Mouse (Mus musculus): ENCODE measurements around the gene Slc36a3.
A peak's percentile ranks its signal among the peaks of the same experiment; 100 is the strongest.

The Slc36a3 gene

DNA sequence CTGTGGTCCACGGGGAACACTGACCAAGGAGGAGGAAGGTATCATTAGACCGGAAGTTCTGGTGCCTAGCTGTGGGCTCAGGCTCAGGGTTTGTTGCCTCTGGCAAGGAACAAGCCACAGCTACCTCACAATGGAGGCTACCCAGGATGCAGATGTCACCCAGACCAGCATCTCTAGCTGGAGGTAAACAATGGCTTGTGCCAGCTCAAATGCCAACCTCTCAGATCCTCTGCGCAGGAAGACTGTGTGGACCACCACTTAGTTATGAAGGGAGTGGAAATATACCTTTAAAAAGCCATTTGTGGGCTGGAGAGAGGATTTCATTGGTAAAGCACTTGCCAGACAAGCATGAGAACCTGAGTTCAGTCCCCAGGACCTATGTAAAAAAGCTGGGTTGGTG, at the start of gene Slc36a3:
Slc36a3 (minus strand) TSS at position 101 of the 400 bp plus-strand sequence.
- no peak for DNase-seq (ENCODE audit: low spot score in 2 of 2)

DNA sequence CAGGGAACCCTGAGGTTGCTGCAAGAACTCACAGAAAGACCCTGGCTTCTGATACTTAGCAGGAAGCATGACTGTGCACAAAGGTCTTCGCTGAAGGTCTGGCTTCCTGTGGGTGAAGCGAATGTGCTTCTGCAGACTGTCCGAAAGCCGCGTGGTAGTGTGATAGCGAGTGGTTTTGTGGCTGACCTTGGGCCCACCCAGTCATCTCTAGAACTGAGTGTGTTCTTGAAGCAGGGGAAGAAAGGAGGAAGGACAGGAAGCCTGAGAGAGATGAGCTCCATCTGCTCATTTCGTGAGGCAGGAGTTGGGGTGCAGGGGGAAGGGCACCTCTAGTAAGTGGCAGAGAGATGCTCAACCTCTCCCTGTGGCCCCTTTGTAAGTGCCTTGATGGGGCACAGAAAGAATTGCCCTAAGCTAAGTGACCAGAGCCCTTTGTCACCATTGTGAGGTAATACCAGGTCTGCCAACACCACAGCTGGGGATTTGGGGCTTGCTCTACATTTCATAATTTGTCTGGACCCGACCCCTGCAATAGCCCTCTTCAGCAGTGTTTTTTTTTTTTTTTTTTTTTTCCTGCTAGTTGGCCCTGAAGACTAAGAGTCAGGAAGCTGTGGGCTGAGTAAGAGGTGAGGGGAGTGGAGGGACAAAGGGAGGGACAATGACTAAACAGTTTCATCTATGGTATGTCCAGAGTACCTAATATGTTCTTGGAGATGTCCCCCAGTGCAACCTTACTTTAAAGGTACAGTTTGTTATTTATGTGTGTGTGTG, 46.4 kb upstream of the Slc36a3 start:
- no peak for DNase-seq (ENCODE audit: low spot score in 2 of 2)

GRCm38 (mm10) chr11:55197086-55197485, 45.6 kb upstream of the Slc36a3 start:
- no peak for DNase-seq (ENCODE audit: low spot score in 2 of 2)

DNA sequence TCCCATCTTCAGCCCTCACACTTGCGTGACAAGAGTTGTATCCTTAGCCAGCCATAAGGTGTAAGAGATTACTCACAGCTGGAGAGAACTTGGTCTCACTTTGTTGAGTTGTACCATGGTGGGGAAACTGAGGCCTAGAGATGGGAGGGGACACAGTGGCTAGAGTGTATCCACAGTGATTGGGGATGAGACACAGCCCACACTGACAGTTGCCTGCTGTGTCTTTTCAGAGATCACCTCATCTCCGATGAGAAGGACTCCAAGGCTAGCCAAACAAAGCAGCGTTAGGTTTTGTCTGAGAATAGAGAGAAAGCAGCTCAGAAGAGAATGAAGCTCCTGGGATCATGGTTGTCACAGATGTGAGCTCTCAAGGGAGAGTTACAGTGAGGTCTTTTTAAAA, 38.7 kb upstream of the Slc36a3 start:
- no peak for DNase-seq (ENCODE audit: low spot score in 2 of 2)

DNA sequence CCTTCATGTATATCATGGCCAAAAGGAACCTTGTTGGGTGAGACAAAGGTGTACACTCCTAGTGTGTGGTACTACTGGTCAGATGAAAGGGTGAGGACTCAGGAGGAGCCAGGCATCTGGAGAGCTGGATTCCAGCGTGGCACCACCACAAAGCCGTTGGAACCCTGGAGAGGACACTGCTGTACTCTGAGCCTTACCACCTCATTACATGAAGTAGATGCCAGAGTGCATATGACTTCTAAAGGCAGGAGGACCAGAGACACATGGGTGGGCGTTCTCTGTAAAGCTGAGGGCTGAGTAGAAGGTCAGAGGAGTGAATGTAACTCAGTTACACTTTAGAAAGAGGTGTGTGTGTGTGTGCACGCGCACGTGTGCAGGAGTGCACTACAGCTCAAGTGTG, 36.3 kb upstream of the Slc36a3 start:
- no peak for DNase-seq (ENCODE audit: low spot score in 2 of 2)

DNA sequence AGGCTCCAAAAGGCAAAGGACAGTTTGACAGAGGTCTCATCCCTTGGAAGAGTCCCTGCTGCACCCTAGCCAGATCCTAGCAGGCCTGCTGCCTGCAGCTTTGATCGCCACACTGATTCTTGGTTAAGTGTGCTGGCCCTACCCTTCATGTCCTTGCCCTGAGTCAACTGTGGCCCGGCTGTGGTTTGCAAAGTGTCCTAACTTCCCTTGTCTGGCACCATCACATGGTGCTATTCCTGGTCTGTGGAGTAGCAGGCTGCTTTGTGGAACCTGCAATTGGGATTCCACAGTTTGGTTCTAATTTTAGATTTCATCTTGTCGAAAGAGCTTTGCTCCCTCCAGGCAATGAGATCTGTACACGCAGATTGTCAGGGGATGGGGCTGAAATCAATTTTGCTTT, 35.8 kb upstream of the Slc36a3 start:
- DNase-seq (ENCODE audit: low spot score in 2 of 2): no peak

GRCm38 (mm10) chr11:55184733-55185291, 33.3 kb upstream of the Slc36a3 start, which contains the start of gene Slc36a2:
Slc36a2 (minus strand) TSS chr11:55185077.
- DNase-seq (ENCODE audit: low spot score in 2 of 2): no peak

- no peak for DNase-seq (ENCODE audit: low spot score in 2 of 2)
These were observed 32.7 kb upstream of the Slc36a3 start for GRCm38 (mm10) chr11:55184246-55184645.

DNA sequence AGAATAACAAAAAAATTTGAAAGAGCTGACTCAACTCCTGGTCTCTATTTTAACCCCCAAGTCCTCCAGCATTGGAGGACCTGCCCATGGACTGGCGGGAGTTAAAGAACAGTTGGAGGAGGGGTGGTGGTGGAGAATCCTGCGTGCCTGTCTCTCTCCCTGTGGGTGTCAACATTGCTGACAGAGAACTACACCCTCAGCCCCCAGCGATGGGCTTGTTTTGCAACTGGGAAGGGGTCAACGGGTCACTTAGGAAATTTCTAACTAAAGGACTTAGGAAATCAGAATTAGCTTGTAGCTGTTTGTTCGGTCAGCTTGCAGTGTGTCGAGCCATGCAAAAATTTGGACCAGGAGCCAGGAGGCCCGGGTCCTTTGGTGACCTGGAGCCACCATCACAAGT, 31.6 kb upstream of the Slc36a3 start:
- DNase-seq (ENCODE audit: low spot score in 2 of 2): no peak

DNA sequence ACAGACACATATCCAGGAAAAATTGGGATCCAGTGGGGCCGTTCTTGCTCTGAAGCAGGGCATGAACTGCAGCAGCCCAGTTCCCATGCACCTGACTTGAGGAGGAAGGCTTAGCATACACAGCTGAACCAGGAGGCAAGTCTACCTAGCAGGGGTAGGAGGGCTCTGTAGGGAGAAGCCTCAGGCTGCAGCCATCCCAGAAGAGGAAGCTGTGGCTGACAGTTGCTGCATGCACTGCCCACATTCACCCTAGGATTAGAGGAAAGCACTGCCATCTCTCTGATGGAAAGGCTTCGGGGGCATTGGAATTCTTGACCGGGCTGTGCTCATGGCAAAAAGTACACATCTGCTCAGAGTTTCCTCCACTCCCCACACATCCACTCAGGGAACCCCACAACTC, 28.3 kb upstream of the Slc36a3 start:
- DNase-seq (ENCODE audit: low spot score in 2 of 2): no peak

DNA sequence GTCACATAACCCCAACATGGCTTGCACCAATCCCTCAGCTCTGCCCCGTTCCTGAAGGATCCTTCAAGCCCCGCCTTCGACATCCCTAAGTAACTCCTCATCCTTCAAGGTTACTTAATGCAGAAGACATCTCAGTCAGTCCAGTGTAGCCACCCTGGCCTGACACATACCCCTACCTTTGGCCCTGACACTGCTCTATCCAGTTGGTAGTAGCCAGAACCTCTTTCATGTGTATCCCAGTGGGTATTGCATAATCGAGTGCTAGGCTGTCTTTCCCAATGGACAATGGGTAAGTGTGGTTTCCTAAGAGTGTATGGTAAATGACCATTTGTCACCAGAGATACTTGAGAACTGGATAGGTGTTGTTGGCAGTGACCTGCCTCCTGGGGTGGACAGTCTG, 27.3 kb upstream of the Slc36a3 start:
- no peak for DNase-seq (ENCODE audit: low spot score in 2 of 2)

DNA sequence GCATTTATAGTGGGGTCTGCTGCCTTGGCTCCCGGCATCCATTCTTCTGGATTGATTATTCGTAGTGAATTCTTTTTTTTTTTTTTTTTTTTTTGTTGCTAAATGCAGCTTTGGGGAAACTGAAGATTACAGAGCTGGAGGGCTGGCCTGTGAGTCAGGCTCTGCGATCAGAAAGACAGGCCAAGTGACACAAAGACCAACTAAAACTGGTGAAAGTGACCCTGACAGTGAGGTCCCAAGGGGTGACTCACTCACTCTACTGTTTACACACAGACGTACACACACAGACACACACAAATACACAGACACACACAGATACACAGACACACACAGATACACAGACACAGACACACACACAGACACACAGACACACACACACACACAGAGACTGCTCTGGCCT, 19.0 kb upstream of the Slc36a3 start:
- no peak for DNase-seq (ENCODE audit: low spot score in 2 of 2)

- DNase-seq (ENCODE audit: low spot score in 2 of 2): no peak
These were observed 17.4 kb upstream of the Slc36a3 start for GRCm38 (mm10) chr11:55168914-55169313.

DNA sequence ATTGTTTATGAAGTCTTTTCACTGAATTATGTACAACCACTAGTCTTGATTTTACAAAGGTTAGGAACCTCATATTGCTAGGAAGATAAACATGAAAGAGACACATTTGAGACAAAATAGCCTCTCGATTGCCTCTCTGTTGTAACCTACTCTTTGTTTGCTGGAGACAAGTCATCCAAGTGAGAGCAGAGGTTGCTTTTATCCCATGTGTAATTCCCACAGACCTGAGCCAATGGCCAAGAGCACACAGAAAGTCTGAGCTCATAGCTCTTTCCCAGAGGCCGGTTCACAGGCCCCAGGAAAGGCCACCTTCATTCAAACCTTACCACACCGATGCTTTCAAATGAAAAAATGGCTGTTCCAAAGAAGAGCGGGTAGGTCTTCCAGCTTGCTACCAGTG, 17.0 kb upstream of the Slc36a3 start:
- DNase-seq (ENCODE audit: low spot score in 2 of 2): no peak

DNA sequence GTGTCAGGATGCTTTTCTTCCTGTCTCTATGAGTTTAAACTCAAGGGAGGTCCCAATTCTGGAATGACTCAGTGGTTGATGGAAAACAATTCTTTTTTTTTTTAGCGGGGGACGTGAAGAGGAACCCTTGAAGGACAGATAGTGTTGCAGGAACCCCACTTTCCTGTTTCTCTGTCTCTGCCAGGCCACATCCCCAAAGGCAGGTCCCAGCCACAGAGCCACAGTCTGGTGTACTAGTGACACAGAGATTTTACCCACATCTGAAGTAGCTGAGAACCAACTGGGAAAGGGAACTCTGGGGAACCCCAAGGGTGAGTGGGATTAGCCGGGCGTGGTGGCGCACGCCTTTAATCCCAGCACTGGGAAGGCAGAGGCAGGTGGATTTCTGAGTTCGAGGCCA, 14.2 kb upstream of the Slc36a3 start:
- DNase-seq (ENCODE audit: low spot score in 2 of 2): no peak

GRCm38 (mm10) chr11:55164723-55165122, 13.2 kb upstream of the Slc36a3 start:
- DNase-seq (ENCODE audit: low spot score in 2 of 2): peak; percentile 48 to 76

- DNase-seq (ENCODE audit: low spot score in 2 of 2): peak; percentile 63 to 80
These were observed 11.2 kb upstream of the Slc36a3 start for GRCm38 (mm10) chr11:55162670-55163069.

- peak; percentile 83 to 94 for DNase-seq (ENCODE audit: low spot score in 2 of 2)
These were observed 7.4 kb upstream of the Slc36a3 start for GRCm38 (mm10) chr11:55158785-55159359.

GRCm38 (mm10) chr11:55155070-55155421, 3.5 kb upstream of the Slc36a3 start:
- DNase-seq (ENCODE audit: low spot score in 2 of 2): peak in 1 of 2 experiments; percentile 50

DNA sequence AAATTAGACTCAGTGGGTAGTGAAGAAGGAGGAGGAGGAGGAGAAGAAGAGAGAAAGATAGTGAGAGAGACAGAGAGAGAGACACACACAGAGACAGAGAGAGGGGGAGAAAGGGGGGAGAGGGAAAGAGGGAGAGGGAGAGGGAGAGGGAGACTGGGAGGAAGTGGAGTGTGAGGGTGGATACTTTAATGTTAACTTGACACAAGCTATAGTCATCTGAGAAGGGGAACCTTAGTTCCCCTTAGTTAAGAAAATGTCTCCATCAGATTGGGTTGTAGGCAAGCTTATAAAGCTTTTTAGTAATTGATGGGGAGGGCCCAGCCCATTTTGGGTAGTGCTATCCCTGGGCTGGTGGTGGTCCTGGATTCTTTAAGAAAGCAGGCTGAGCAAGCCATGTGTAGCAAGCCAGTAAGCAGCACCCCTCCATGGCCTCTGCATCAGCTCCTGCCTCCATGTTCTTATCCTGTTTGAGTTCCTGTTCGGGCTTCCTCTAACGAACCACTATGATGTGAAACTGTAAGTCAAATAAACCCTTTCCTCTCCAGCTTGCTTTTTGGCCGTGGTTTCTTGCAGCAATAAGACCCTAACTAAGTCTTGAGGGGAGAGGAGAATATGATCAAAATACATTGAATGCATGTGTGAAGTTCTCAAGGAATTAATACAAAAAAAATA, 3.0 kb upstream of the Slc36a3 start:
- DNase-seq (ENCODE audit: low spot score in 2 of 2): no peak

DNA sequence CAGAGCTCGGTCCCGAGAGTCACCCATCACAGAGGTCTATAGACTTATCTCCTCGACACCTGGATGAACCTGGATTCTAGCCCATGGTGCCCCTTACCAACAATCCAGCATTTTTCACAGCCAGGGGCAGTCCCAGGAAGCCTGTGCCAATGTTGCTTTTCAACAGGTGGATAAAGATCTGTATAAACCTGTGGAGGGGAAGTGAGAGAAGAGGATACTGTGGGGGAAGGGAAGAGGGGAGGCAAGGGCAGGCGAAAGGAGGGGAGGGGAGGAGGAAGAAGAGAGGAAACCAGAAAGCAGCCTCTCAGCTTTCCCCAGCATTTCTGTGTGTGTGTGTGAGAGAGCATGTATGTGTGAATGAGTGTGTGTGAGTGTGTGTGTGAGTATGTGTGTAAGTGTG, 3.0 kb downstream of the Slc36a3 start:
- DNase-seq (ENCODE audit: low spot score in 2 of 2): no peak

GRCm38 (mm10) chr11:55147423-55147822, 4.1 kb downstream of the Slc36a3 start:
- no peak for DNase-seq (ENCODE audit: low spot score in 2 of 2)

- DNase-seq (ENCODE audit: low spot score in 2 of 2): no peak
These were observed 4.7 kb downstream of the Slc36a3 start for GRCm38 (mm10) chr11:55146855-55147254.

Data from spleen, postnatal 4 days (tissue).